Mouse (Mus musculus) heart, embryonic 12.5 days (tissue): ENCODE results near the gene Appl2. TPM values are rescaled to one million over a fixed set of nuclear protein-coding genes. Genes with fewer than 3 reads are reported as not detected.
A peak's percentile ranks its signal among the peaks of the same experiment; 100 is the strongest.

Experiments used
- ATAC-seq: fragments of 200-750 bp; cut with Nextera tagmentation; 2 replicates; pipeline ENCODE4 v1.8.0; 2017; ENCODE audit warnings: moderate TSS enrichment, moderate library complexity; ENCODE audit not compliant: insufficient number of reproducible peaks, low FRiP score
- H3K27ac ChIP-seq: fragments of 300-500 bp; sonication (generic); 2 replicates; pipeline ENCODE4 v1.5.1; 2016; ENCODE audit warnings: mild to moderate bottlenecking, moderate library complexity; ENCODE audit not compliant: poor library complexity, severe bottlenecking
- H3K27me3 ChIP-seq: fragments of 300-500 bp; sonication (generic); replicated peaks from 2 replicates; pipeline ENCODE4 v1.6.1; 2016; ENCODE audit warnings: mild to moderate bottlenecking, moderate library complexity
- H3K36me3 ChIP-seq: fragments of 300-500 bp; sonication (generic); 2 replicates; pipeline ENCODE4 v1.6.1; 2016; ENCODE audit warnings: mild to moderate bottlenecking, moderate library complexity
- H3K4me1 ChIP-seq: fragments of 300-500 bp; sonication (generic); replicated peaks from 2 replicates; pipeline ENCODE4 v1.6.1; 2016; ENCODE audit warnings: mild to moderate bottlenecking
- H3K4me2 ChIP-seq: fragments of 300-500 bp; sonication (generic); 2 replicates; pipeline ENCODE4 v1.6.1; 2016; ENCODE audit warnings: mild to moderate bottlenecking, moderate library complexity
- H3K4me3 ChIP-seq: fragments of 300-500 bp; sonication (generic); 2 replicates; pipeline ENCODE4 v1.5.1; 2016; ENCODE audit warnings: mild to moderate bottlenecking
- H3K9ac ChIP-seq: fragments of 300-500 bp; sonication (generic); 2 replicates; pipeline ENCODE4 v1.6.1; 2016; ENCODE audit warnings: mild to moderate bottlenecking, moderate library complexity
- H3K9me3 ChIP-seq: fragments of 300-500 bp; sonication (generic); replicated peaks from 2 replicates; pipeline ENCODE4 v1.6.1; 2016; ENCODE audit warnings: mild to moderate bottlenecking, moderate library complexity
- WGBS: fragments of 180-500 bp; shearing (Covaris S2); methylation state at CpG from one replicate; pipeline ENCODE4 v1.1.7; 2016; 5-methylcytosine and 5-hydroxymethylcytosine counted together
- polyA plus RNA-seq: library from polyadenylated mRNA; unstranded; fragments of >200 nt; fragmentation: Nextera tagmentation; extraction: Ambion mirVana; gene quantifications from 2 replicates; pipeline ENCODE4 v1.2.1, GENCODE M21; 2016

Appl2 gene
- polyA plus RNA-seq, 1 experiment from 2014 or later, result 29.8 TPM

DNA sequence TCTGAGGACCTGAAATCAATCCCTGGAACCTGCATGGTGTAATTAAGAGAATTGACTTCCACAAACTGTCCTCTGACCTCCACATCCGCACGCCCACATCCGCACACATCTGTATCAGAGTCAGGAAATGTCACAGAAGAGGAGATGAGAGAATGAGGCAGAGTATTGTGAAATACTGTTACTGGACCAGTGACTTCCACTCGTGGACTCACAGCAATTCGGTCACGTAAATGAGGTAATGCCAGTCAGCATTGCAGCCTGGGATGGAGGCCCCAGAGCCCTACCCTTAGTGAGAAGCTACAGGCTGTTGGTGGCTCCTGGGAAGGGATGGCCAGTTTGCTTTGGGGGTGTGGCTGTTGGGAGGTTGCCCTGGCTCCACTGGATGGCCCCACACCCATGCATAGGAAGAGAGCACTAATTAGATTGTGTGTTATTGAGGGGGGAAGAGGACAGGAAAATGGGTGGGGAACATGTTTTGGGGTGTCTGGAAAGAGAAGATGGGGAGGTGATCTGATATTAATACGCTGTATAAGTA, 2.1 kb downstream of the Appl2 start:
- Histone ChIP-seq H3K9ac (no peak overlapping the region), H3K27me3 (no peaks in the 10 kb centered on the region), H3K4me2 (peak overlapping the region; percentile 9; the same call in 1 of the 2 replicates), H3K27ac (no peak overlapping the region; the same call in 1 of the 2 replicates), H3K4me1 (peaks cover 52% of the 10 kb centered on the region), H3K4me3 (no peak overlapping the region), H3K36me3 (no peaks in the 10 kb centered on the region), H3K9me3 (no peaks in the 10 kb centered on the region)
- 72% methylated on average over 7 of the region's 7 CpGs for WGBS
- ATAC-seq, result no peak

DNA sequence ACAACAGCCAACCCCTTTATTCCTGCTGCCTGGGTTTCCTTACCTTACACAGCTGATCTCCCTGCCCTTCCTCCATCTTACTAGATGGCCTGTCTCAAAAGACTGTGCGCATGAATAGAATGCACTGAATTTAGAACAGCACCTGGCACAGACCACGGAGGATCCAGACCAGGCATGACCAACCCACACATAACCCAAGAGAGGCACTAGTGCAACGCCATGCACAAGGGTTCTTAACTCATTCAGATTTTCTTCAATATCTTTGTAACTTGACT, 2.9 kb downstream of the Appl2 start:
- Histone ChIP-seq H3K36me3 (no peaks in the 10 kb centered on the region; the same call in 1 of the 2 replicates), H3K27me3 (no peaks in the 10 kb centered on the region), H3K4me1 (peaks cover 52% of the 10 kb centered on the region), H3K4me3 (no peak overlapping the region), H3K27ac (peak overlapping the region; percentile 75), H3K4me2 (peak overlapping the region; percentile 55), H3K9me3 (no peaks in the 10 kb centered on the region), H3K9ac (peak overlapping the region; percentile 53; the same call in 1 of the 2 replicates)
- ATAC-seq, result no peak
- WGBS, result 85% methylated on average over 3 of the region's 3 CpGs

DNA sequence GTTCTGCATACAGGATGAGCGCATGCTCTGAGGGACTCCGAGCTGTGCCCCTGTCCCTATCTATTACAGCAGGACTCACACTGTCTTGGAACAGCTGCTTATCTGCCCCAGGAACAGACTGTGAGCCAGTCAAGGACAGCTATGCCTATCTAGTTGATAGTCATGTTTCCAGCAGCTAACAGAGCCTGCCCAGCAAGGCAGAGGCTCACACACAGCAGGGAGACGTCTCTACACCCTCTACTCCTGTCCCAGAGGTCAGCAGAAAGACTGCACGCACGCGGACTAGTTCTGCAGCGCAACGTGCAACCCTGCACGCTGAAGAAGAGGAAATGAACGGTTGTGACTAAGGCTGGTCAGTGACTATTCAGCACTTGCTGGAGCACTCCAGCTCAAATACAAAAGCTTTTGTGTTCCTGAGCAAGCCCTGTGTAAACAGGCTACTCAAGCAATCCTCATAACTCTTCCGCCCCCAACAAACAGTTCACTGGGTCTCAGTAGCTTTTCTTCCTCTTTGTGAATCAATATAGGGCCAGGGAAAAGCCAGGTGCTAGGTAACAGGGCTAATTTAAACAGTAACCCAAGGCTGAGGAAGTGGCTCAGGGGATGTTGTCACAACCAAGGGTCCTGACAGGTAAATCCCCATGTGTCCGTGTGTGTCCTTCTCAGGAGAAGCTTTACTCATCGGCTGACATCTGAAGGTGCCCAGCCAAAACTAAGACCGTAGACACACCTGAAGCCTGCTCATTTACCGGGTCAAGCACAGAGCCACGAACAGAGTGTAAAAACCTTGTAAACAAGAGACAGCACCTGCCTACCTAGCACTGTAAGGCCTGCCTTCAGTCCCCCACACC, 3.4 kb downstream of the Appl2 start:
- ATAC-seq, result peak; percentile 75
- peak overlapping the region; percentile 53 for H3K9ac ChIP-seq
- H3K4me1 ChIP-seq, result peaks cover 52% of the 10 kb centered on the region
- no peaks in the 10 kb centered on the region for H3K27me3 ChIP-seq
- H3K36me3 ChIP-seq, result peaks cover under 1% of the 10 kb centered on the region; the same call in 1 of the 2 replicates
- no peak overlapping the region for H3K4me3 ChIP-seq
- no peaks in the 10 kb centered on the region for H3K9me3 ChIP-seq
- peak overlapping the region; percentile 75 for H3K27ac ChIP-seq
- H3K4me2 ChIP-seq, result peak overlapping the region; percentile 55
- WGBS, result 31% methylated on average over 16 of the region's 16 CpGs

DNA sequence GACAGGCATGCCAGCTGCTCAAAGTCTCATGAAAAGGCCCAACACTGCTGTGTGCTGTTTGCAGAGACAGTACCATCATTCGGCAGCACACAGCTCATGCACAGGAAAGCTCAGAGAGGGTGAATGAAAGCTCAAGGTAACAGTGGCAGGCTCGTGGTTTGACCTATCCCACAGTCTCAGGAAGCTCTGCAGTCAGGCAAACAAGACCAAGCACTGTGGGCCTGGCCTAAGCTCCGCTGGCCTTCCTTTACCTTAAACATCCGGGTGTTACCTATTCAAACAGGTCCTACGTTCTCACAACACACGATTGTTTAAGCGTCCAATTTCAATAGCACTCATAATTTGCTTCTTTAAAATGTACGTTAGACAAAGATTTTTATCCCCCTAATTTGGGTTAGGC, 4.4 kb downstream of the Appl2 start:
- Histone ChIP-seq H3K4me2 (no peak overlapping the region), H3K27ac (no peak overlapping the region), H3K9ac (no peak overlapping the region), H3K4me3 (no peak overlapping the region), H3K27me3 (no peaks in the 10 kb centered on the region), H3K36me3 (peaks cover 8% of the 10 kb centered on the region; the same call in 1 of the 2 replicates), H3K4me1 (peaks cover 51% of the 10 kb centered on the region), H3K9me3 (no peaks in the 10 kb centered on the region)
- 74% methylated on average over 8 of the region's 8 CpGs for WGBS
- ATAC-seq, result no peak

DNA sequence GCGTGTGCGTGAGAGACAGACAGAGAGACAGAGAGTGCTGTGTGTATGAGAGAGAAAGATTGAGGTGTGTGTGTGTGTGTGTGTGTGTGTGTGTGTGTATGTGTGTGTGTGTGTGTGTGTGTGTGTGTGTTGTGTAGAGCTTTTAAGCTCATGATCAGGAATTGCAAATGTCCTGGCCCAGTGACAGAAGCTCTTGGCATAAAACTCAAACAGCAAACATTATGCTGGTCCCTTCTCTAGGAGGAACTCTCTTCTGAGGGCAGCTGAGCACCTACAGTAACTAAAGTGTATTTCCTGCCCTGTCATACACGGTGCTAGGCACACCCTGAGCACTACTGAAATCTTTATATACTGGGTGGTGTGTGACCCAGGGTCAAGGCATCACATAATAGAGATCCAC, 6.9 kb downstream of the Appl2 start:
- 66% methylated on average over 3 of the region's 3 CpGs for WGBS
- Histone ChIP-seq H3K27me3 (no peaks in the 10 kb centered on the region), H3K9ac (no peak overlapping the region), H3K9me3 (no peaks in the 10 kb centered on the region), H3K4me2 (no peak overlapping the region), H3K4me3 (no peak overlapping the region), H3K4me1 (peaks cover 50% of the 10 kb centered on the region), H3K27ac (no peak overlapping the region), H3K36me3 (peaks cover 11% of the 10 kb centered on the region; the same call in 1 of the 2 replicates)
- no peak for ATAC-seq

DNA sequence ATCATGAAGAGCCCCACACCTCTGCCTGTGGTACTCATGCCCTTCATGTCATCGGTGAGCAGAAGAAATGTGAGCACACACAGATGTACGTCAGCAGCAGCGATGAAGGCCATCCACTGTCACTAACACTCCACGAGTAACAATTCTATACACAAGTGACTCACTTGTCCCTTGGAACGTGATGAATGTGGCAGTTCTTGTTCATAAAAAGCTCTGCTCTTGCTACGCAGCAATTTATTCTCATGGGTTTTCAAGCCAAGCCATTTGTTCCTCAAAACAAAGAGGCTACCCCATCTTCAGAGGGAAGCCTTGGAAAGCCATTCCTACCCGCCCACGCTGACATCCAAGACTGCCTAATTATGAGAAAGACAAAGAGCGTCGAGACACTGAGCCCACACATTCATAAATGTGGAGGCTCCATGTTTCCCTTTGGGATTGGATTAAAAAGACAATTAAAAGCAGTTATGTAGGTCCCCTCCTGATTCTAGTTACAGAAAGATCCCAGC, 8.6 kb downstream of the Appl2 start:
- ATAC-seq, result no peak
- Histone ChIP-seq H3K4me3 (no peak overlapping the region), H3K9me3 (no peaks in the 10 kb centered on the region), H3K27ac (no peak overlapping the region), H3K4me2 (no peak overlapping the region), H3K4me1 (peaks cover 45% of the 10 kb centered on the region), H3K36me3 (peaks cover 11% of the 10 kb centered on the region; the same call in 1 of the 2 replicates), H3K9ac (no peak overlapping the region), H3K27me3 (no peaks in the 10 kb centered on the region)
- 86% methylated on average over 10 of the region's 10 CpGs for WGBS

DNA sequence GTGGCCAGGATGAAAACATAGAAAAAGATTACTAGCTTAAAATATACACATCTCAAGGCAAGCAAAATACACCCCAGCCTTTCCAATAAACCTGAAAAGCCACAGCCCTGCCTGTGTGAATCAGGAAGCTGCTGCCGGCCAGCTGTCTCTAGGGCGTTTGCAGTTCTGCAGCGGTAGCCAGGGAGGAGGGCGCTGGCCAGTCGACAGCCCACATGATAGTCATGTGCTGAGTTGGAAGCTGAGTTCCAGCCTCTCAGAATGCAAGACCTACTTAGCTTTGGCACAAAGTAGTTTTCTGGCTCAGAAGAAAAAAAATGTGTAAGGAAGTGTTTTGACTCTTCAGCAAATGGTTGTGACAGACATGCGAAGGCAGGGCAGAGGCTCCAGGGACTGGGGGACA, 11.2 kb downstream of the Appl2 start:
- Histone ChIP-seq H3K4me1 (peaks cover 37% of the 10 kb centered on the region), H3K4me3 (no peak overlapping the region), H3K9ac (no peak overlapping the region), H3K9me3 (no peaks in the 10 kb centered on the region), H3K27ac (peak overlapping the region; percentile 52; the same call in 1 of the 2 replicates), H3K36me3 (peaks cover 14% of the 10 kb centered on the region; the same call in 1 of the 2 replicates), H3K4me2 (0 out of 2 replicates have a peak overlapping the region, but pooled peaks have one; percentile 30), H3K27me3 (no peaks in the 10 kb centered on the region)
- ATAC-seq, result no peak
- 10% methylated on average over 6 of the region's 6 CpGs for WGBS

DNA sequence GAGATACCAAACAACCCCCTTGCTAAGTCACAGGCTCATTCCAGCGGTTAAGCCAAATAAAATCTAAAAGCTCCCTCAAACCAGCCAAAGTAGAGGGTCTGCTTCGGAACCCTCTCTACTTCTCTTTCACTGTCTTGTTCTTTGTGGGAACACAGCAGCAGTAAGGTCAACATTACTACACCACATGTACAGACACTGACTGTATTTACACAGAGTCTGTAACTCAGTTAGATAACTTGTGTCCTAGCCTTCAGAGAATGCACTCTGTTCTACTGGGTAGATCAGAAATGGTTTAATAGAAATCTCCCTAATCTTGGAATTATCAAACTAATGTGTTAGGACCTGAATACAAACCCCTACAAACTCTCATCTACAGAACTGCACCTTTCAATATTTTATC, 12.3 kb downstream of the Appl2 start:
- WGBS, result 85% methylated on average over 2 of the region's 2 CpGs
- Histone ChIP-seq H3K27me3 (no peaks in the 10 kb centered on the region), H3K36me3 (peaks cover 21% of the 10 kb centered on the region), H3K9me3 (no peaks in the 10 kb centered on the region), H3K9ac (no peak overlapping the region), H3K4me2 (no peak overlapping the region), H3K27ac (no peak overlapping the region), H3K4me1 (peaks cover 38% of the 10 kb centered on the region), H3K4me3 (no peak overlapping the region)
- ATAC-seq, result no peak

DNA sequence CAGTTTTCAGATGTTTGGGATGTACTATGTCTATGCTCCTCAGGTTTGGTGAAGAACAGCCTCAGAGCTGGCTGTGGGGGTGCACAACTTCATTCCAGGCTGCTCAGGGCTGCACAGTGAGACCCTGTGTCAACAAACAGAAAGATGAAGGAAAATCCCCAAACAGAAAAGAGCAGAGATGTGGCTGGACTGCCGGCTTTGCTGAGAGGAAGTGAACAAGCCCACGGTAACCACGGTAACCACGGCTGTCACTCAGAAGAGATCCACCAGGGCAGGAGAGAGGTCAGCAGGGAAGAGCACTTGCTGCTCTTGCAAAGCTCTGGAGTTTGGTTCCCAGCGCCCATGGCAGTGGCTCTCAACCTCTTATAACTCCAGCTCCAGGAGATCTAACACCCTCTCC, 14.1 kb downstream of the Appl2 start:
- Histone ChIP-seq H3K4me3 (no peak overlapping the region), H3K9me3 (no peaks in the 10 kb centered on the region), H3K4me2 (no peak overlapping the region), H3K4me1 (peaks cover 40% of the 10 kb centered on the region), H3K27me3 (no peaks in the 10 kb centered on the region), H3K36me3 (peaks cover 17% of the 10 kb centered on the region), H3K9ac (no peak overlapping the region), H3K27ac (no peak overlapping the region)
- WGBS, result 49% methylated on average over 5 of the region's 5 CpGs
- 0 out of 2 replicates have a peak, but pooled peaks have one; percentile 9 for ATAC-seq

DNA sequence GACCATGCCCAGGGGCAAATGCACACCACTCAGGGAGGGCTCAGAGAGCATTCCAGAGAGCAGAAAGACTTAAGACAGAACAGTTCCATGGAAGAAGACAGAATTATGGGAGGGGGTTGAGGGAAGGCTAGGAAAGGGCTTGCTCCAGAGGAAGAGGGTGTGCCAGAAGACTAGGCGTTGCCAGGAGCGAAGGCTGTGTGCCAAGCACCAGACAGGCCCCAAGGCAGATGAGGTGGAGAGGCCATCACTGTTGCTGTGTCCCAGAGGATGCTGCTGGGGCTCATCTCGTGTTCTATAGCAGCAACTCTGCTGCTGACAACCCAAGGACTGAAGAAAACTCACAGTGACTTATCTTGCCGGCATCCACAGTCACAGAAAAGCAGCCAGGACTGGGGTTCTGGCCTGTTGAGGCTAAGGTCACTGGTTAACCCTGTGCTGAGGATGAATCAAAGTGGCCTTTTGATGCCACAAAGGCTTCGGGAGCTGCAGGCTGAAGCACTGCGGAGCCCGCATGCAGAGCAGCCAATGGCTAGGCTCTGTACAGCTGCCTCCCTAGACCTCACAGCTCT, 15.6 kb downstream of the Appl2 start:
- Histone ChIP-seq H3K4me2 (no peak overlapping the region), H3K4me1 (peaks cover 41% of the 10 kb centered on the region), H3K9me3 (no peaks in the 10 kb centered on the region), H3K27ac (no peak overlapping the region), H3K36me3 (peaks cover 23% of the 10 kb centered on the region), H3K4me3 (no peak overlapping the region), H3K27me3 (no peaks in the 10 kb centered on the region), H3K9ac (no peak overlapping the region)
- 79% methylated on average over 7 of the region's 7 CpGs for WGBS
- no peak for ATAC-seq

DNA sequence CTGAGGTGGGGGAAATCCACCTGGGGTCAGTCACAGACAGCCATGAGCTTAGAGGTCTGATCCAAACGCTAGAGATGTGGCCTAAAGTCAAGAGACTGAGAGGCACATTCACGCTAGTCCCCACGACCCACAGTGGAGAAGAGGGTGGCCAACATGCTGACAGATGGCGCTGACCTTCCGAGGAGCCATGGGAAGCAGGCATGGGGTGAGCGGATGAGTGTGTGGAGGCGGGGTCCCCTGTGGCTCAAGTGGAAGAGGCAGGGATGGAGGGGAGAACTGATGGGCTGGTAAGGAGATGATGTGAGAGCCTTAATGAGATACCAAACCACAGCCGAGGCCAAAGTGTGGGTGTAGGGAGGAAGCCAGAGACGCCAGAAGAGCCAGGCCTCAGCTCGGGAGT, 16.8 kb downstream of the Appl2 start:
- WGBS, result 79% methylated on average over 10 of the region's 10 CpGs
- no peak overlapping the region for H3K4me3 ChIP-seq
- no peak overlapping the region for H3K27ac ChIP-seq
- no peak for ATAC-seq
- H3K4me1 ChIP-seq, result peaks cover 34% of the 10 kb centered on the region
- no peak overlapping the region for H3K4me2 ChIP-seq
- H3K9ac ChIP-seq, result no peak overlapping the region
- peaks cover 34% of the 10 kb centered on the region for H3K36me3 ChIP-seq
- no peaks in the 10 kb centered on the region for H3K9me3 ChIP-seq
- no peaks in the 10 kb centered on the region for H3K27me3 ChIP-seq
